Mouse (Mus musculus): ENCODE results near the gene Kif9. TPM values are rescaled to one million over a fixed set of nuclear protein-coding genes. Genes with fewer than 3 reads are reported as not detected.

Gene Kif9
- polyA plus RNA-seq, 1 experiment from 2014 or later, result 1.8 TPM

DNA sequence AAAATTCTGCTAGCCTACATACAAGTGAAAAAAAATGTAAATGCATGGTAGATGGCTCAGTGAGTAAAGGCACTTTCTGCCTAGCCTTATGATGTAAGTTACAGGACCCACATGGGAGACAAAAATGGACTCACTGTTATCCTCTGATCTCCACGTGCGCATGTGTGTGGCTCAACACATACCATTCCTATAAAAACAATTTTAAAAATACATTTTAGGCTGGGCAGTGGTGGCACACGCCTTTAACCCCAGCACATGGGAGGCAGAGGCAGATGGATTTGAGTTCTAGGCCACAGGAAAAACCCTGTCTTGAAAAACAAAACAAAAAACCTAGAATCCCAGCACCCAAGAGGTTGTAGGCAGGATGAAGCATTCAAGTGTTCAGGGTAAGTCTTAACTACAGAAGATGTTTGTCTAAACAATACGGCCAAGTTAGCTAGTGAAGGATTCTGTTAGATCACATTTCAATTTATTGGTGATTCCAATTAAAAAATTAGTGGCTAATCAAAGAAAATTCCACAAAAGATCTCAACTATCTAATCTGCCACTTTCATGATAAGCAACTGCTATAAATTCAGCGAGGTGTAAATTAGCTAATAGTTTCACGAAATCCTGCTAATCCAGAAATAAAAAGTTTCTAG lies 54.5 kb downstream of the Kif9 start:
- no peak for ATAC-seq (ENCODE audit: borderline replicate concordance, extremely low read depth, low FRiP score, low TSS enrichment)
- peak overlapping the region; percentile 82; the same call in 1 of the 2 replicates for H3K9ac ChIP-seq
- H3K4me2 ChIP-seq, result peak overlapping the region; percentile 67
- H3K4me3 ChIP-seq, result peak overlapping the region; percentile 100
- no peaks in the 10 kb centered on the region for H3K36me3 ChIP-seq
- H3K27ac ChIP-seq, result peak overlapping the region; percentile 99
- H3K9me3 ChIP-seq, result no peaks in the 10 kb centered on the region
- peaks cover 31% of the 10 kb centered on the region for H3K4me1 ChIP-seq
- 24% methylated on average over 6 of the region's 6 CpGs for WGBS
- H3K27me3 ChIP-seq, result no peaks in the 10 kb centered on the region

DNA sequence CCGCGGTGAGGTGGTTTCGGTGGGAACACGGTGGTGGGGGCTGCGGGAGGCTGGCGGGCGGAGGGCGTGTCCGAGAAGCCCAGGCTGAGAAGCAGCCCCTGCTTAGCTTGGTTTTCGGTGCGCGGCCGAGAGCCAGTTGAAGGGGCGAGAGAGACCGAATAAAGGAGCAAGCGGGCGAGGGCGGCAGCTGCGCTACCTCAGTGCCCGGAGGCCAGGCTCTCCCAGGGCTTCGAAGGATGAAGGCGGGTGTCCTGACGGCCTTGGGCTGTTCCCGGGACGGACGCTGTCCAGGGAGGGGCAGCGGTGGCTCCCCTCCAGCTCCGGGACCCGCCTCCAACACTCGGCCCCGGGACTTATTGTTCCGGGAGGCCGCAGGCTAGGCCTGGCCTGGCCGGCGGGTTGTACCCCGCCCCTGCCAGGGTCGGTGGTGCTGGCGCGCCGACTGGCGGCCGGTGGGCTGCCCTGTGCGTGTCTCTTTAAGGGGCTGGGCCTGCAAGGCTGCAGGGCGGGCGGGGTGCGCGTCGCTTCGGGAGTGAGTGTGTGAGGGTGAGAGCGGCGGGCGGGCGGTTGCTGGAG lies 55.2 kb downstream of the Kif9 start:
- Histone ChIP-seq H3K4me2 (peak overlapping the region; percentile 67), H3K4me1 (peaks cover 31% of the 10 kb centered on the region), H3K9ac (peak overlapping the region; percentile 100), H3K4me3 (peak overlapping the region; percentile 100), H3K36me3 (0 out of 2 replicates have a peak, but pooled peaks cover 3% of the 10 kb centered on the region), H3K27ac (peak overlapping the region; percentile 99), H3K9me3 (no peaks in the 10 kb centered on the region), H3K27me3 (no peaks in the 10 kb centered on the region)
- ATAC-seq (ENCODE audit: borderline replicate concordance, extremely low read depth, low FRiP score, low TSS enrichment), result peak; percentile 99
- WGBS, result under 1% methylated on average over 49 of the region's 53 CpGs

DNA sequence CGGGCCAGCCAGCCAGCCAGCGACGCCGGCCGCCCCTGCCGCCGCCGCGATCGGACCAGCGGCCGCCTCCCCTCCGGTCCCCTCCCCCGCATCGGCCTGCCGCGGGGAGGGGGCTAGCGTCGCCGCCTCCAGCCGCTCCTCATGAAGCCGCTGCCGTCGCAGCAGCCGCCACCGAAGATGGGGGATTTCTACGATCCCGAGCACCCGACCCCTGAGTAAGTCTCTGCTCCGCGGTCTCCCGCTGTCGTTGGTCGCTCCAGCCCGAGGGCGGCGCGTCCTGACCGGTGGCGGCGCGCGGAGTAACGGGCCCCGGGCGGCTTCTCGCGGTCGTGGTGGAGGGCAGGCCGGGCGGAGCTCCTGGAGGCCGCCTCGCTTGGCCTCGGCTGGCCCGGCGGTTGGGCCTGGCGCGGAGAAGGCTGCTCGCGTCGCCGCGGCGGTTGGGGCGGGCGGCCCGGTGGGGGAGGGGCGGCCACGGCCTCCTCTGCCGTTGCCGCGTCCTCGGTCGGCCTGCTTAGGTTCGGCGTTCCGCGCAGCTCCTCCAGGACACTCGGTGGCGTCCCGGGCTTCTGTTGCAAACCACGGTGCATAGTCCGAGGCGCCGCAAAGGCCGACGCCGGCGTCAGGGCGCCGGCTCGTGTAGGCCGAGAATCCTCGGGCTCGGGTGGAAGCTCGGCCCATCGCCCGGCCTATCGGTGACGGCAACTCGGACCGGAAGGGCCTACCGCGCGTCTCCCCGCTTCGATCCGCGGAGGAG lies 56.0 kb downstream of the Kif9 start, which contains the start of gene Setd2:
Gene Setd2, plus strand, starts transcription at position 60 of the 754 bp plus-strand sequence.
- H3K36me3 ChIP-seq, result 0 out of 2 replicates have a peak, but pooled peaks cover 3% of the 10 kb centered on the region
- WGBS, result under 1% methylated on average over 86 of the region's 109 CpGs
- peak; percentile 66 for ATAC-seq (ENCODE audit: borderline replicate concordance, extremely low read depth, low FRiP score, low TSS enrichment)
- no peaks in the 10 kb centered on the region for H3K9me3 ChIP-seq
- H3K4me2 ChIP-seq, result peak within 1 kb of the TSS; percentile 67
- no peaks in the 10 kb centered on the region for H3K27me3 ChIP-seq
- H3K27ac ChIP-seq, result peak within 1 kb of the TSS; percentile 99
- peak within 1 kb of the TSS; percentile 100 for H3K9ac ChIP-seq
- H3K4me3 ChIP-seq, result peak within 1 kb of the TSS; percentile 100
- H3K4me1 ChIP-seq, result peaks cover 31% of the 10 kb centered on the region

DNA sequence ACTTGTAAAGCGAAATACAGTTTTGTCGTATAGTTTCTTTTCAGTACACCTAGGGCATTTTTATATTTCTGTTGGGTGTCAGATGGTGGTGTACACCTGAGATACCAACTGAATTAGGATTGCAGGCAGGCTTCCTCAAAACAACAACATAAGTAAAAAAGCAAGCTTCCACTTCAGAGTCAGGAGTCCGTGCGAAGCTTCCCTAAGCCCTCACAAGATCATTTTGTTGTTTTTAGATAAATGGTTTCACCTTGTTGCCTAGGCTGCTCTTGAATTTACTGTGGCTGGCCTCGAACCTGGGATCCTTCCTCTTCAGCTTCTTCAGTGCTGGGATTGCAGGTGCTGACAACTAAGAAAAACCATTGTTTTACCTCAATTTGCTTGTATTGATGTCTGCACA lies 56.9 kb downstream of the Kif9 start:
- no peak for ATAC-seq (ENCODE audit: borderline replicate concordance, extremely low read depth, low FRiP score, low TSS enrichment)
- no peak overlapping the region for H3K27ac ChIP-seq
- H3K4me3 ChIP-seq, result peak overlapping the region; percentile 100
- 0 out of 2 replicates have a peak, but pooled peaks cover 3% of the 10 kb centered on the region for H3K36me3 ChIP-seq
- H3K9me3 ChIP-seq, result no peaks in the 10 kb centered on the region
- peak overlapping the region; percentile 100 for H3K9ac ChIP-seq
- 17% methylated on average over 5 of the region's 5 CpGs for WGBS
- H3K4me1 ChIP-seq, result peaks cover 31% of the 10 kb centered on the region
- no peaks in the 10 kb centered on the region for H3K27me3 ChIP-seq
- peak overlapping the region; percentile 67 for H3K4me2 ChIP-seq

DNA sequence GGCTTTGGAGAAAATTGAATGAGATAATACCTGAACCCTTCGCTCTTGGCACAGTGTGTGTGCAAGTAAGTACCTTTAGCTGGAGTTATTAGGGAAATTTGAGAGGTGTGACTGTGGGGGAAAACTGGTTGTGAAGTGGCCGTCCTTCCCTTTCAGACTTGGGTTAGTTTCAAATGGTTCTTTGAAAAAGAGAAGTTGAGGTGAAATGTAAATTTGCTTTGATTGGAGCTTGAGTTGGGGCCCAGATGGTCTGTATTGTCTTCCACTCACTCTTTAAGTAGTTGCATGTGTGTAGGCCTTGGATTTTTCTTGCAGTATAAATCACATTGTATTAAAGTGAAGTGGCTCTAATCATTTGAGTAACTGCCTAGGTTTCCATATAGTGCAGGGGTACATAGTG lies 58.4 kb downstream of the Kif9 start:
- Histone ChIP-seq H3K4me2 (no peak overlapping the region; the same call in 1 of the 2 replicates), H3K27ac (no peak overlapping the region), H3K36me3 (0 out of 2 replicates have a peak, but pooled peaks cover 3% of the 10 kb centered on the region), H3K9me3 (no peaks in the 10 kb centered on the region), H3K4me3 (no peak overlapping the region), H3K9ac (no peak overlapping the region), H3K27me3 (no peaks in the 10 kb centered on the region), H3K4me1 (peaks cover 31% of the 10 kb centered on the region)
- no peak for ATAC-seq (ENCODE audit: borderline replicate concordance, extremely low read depth, low FRiP score, low TSS enrichment)
- WGBS, result 62% methylated on average over 2 of the region's 2 CpGs

DNA sequence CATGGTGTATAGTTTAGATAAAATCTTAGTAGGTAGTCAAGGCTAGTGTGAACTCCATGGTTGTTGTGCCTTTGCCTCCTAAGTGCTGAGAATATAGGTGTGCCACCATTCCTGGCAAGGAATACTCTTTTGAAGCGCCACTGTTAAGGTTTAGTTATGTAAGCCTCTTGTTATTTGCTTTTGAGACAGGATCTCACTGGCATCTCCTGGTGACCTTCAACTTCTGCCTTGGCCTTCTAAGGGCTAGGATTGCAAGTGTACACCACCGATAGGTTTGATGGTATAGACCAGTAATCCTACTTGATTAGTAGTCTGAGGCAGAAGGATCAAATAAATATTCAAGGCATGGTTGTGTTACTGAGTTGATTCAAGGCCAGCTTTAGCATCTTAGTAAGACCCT lies 59.9 kb downstream of the Kif9 start:
- peaks cover 24% of the 10 kb centered on the region for H3K4me1 ChIP-seq
- H3K4me2 ChIP-seq, result no peak overlapping the region
- no peak for ATAC-seq (ENCODE audit: borderline replicate concordance, extremely low read depth, low FRiP score, low TSS enrichment)
- 0 out of 2 replicates have a peak, but pooled peaks cover 3% of the 10 kb centered on the region for H3K36me3 ChIP-seq
- no peaks in the 10 kb centered on the region for H3K9me3 ChIP-seq
- H3K27ac ChIP-seq, result no peak overlapping the region
- H3K4me3 ChIP-seq, result no peak overlapping the region
- WGBS, result 95% methylated on average over 2 of the region's 2 CpGs
- H3K9ac ChIP-seq, result no peak overlapping the region
- no peaks in the 10 kb centered on the region for H3K27me3 ChIP-seq

DNA sequence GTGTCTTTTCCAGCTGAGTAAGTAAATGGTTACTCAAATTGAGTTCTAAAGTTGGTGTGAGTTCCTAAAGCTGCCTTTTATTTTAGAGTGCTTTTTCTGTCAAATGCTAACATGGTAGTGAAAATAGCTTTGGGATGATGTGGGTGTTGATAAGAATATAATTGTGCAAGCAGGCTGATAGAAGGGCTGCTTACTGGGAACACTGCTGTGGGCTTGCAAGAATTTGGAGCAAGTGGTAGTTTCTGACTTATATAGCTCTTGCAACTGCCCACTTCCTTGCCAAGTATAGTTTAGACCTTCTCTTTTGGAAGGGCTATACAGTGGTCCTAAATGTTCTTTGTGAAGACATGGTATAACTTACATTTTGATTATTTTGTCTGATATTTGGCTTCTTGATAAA lies 61.8 kb downstream of the Kif9 start:
- no peak for ATAC-seq (ENCODE audit: borderline replicate concordance, extremely low read depth, low FRiP score, low TSS enrichment)
- Histone ChIP-seq H3K4me2 (no peak overlapping the region), H3K27me3 (no peaks in the 10 kb centered on the region), H3K36me3 (0 out of 2 replicates have a peak, but pooled peaks cover 3% of the 10 kb centered on the region), H3K27ac (no peak overlapping the region), H3K4me3 (no peak overlapping the region), H3K9ac (no peak overlapping the region), H3K9me3 (no peaks in the 10 kb centered on the region), H3K4me1 (peaks cover 23% of the 10 kb centered on the region)

DNA sequence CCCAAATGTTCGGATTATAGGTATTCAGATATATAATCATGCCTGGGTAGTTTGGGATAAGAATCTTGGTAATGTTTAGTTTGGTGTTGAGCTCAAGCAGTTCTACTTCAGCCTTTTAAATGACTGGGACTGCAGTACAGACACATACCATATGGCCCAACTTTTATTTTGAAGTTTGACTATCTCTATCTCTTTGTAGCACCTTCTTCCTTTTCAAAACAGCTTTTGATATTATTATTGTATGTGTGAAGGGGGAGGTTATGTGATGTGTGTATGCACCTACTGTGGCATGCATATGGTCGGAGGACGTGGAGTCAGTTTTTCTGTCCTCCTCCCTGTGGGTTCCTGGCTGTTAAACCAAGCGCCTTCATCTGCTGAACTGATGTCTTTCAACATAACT lies 65.2 kb downstream of the Kif9 start:
- no peak overlapping the region for H3K9ac ChIP-seq
- 77% methylated on average over 4 of the region's 4 CpGs for WGBS
- no peak overlapping the region for H3K4me2 ChIP-seq
- no peaks in the 10 kb centered on the region; the same call in 1 of the 2 replicates for H3K4me1 ChIP-seq
- ATAC-seq (ENCODE audit: borderline replicate concordance, extremely low read depth, low FRiP score, low TSS enrichment), result no peak
- no peak overlapping the region for H3K27ac ChIP-seq
- H3K4me3 ChIP-seq, result no peak overlapping the region
- no peaks in the 10 kb centered on the region for H3K27me3 ChIP-seq
- H3K36me3 ChIP-seq, result no peaks in the 10 kb centered on the region
- H3K9me3 ChIP-seq, result no peaks in the 10 kb centered on the region

DNA sequence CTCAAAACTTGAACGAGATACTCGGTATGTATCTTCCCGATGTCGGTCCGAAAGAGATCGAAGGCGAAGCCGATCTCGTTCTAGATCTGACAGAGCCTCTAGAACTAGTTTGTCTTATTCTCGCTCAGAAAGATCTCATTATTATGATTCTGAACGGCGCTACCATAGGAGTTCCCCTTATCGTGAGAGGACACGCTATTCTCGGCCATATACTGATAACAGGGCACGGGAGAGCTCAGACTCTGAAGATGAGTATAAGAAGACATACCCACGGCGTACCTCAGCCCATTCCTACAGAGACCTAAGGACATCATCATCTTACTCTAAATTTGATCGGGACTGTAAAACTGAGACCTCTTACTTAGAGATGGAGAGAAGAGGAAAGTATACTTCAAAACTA lies 71.5 kb downstream of the Kif9 start:
- Histone ChIP-seq H3K4me2 (no peak overlapping the region), H3K9ac (no peak overlapping the region), H3K4me3 (no peak overlapping the region), H3K27ac (no peak overlapping the region), H3K9me3 (no peaks in the 10 kb centered on the region), H3K27me3 (no peaks in the 10 kb centered on the region), H3K36me3 (peaks cover 58% of the 10 kb centered on the region), H3K4me1 (no peaks in the 10 kb centered on the region)
- ATAC-seq (ENCODE audit: borderline replicate concordance, extremely low read depth, low FRiP score, low TSS enrichment), result no peak
- 92% methylated on average over 19 of the region's 19 CpGs for WGBS

DNA sequence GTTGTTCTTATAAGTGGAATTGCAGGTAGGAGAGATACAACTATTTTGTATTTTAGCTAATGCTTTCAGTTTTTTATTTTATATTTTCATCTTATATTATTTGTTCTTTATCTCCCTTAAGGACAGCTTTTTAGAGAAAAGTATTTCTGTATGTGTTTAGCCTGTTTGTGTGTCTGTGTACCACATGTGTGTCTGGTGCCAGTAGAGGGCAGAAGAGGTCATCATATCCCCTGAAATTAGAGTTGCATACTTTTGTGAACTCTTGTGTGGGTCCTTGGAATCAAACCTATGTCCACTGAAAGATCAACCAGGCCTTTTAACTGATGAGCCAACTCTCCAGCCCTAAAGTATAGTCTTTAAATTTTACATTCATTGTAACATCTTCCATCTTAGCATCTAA lies 91.6 kb downstream of the Kif9 start:
- H3K36me3 ChIP-seq, result peaks cover 68% of the 10 kb centered on the region
- no peak for ATAC-seq (ENCODE audit: borderline replicate concordance, extremely low read depth, low FRiP score, low TSS enrichment)

More for the DNA sequence above, 91.6 kb downstream of the Kif9 start:
- no peaks in the 10 kb centered on the region for H3K4me1 ChIP-seq
- no peaks in the 10 kb centered on the region for H3K27me3 ChIP-seq
- H3K4me2 ChIP-seq, result no peak overlapping the region
- H3K27ac ChIP-seq, result no peak overlapping the region
- H3K4me3 ChIP-seq, result no peak overlapping the region
- H3K9ac ChIP-seq, result no peak overlapping the region
- no peaks in the 10 kb centered on the region for H3K9me3 ChIP-seq

All from lung, embryonic 15.5 days (tissue).